Mouse (Mus musculus): ENCODE measurements at regions not wholly inside any gene's neighbourhood (a gene's known extent, or its start where the extent isn't known, plus 50 kb on each side); places are given as distances from the start of the nearest gene placed in this dataset.

- no peak overlapping the region for H3K4me3 ChIP-seq
- H3K27ac ChIP-seq = no peak overlapping the region
- intact Hi-C loops (cut with DNase I) = no loop called here
- no peak for DNase-seq (ENCODE audit: extremely low spot score in 1 of 2, low spot score in 2 of 2)
- no peak for TF ChIP-seq CTCF (IDR thresholded peaks at IDR 0.05)
These were observed 296.1 kb downstream of the Irs2 start for GRCm38 (mm10) chr8:10712118-10712689.

GRCm38 (mm10) chr8:10711474-10711873, 296.8 kb downstream of the Irs2 start:
- DNase-seq (ENCODE audit: extremely low spot score in 1 of 2, low spot score in 2 of 2) = no peak
- intact Hi-C loops (cut with DNase I) = no loop called here
- TF ChIP-seq CTCF (IDR thresholded peaks at IDR 0.05) = no peak
- no peak overlapping the region for H3K27ac ChIP-seq
- no peak overlapping the region for H3K4me3 ChIP-seq

- intact Hi-C loops (cut with DNase I) = no loop called here
- no peak for TF ChIP-seq CTCF (IDR thresholded peaks at IDR 0.05)
These were observed 299.7 kb downstream of the Irs2 start for GRCm38 (mm10) chr8:10708509-10708908.

GRCm38 (mm10) chr8:10707122-10707521, 301.1 kb downstream of the Irs2 start:
- no peak for DNase-seq (ENCODE audit: extremely low spot score in 1 of 2, low spot score in 2 of 2)
- intact Hi-C loops (cut with DNase I) = no loop called here
- no peak for TF ChIP-seq CTCF (IDR thresholded peaks at IDR 0.05)
- H3K27ac ChIP-seq = no peak overlapping the region
- no peak overlapping the region for H3K4me3 ChIP-seq

More at GRCm38 (mm10) chr8:10708509-10708908, 299.7 kb downstream of the Irs2 start:
- no peak for DNase-seq (ENCODE audit: extremely low spot score in 1 of 2, low spot score in 2 of 2)
- no peak overlapping the region for H3K27ac ChIP-seq
- no peak overlapping the region for H3K4me3 ChIP-seq

GRCm38 (mm10) chr8:10705909-10706308, 302.3 kb downstream of the Irs2 start:
- no peak overlapping the region for H3K27ac ChIP-seq
- no peak for DNase-seq (ENCODE audit: extremely low spot score in 1 of 2, low spot score in 2 of 2)
- no peak overlapping the region for H3K4me3 ChIP-seq
- TF ChIP-seq CTCF (IDR thresholded peaks at IDR 0.05) = no peak
- intact Hi-C loops (cut with DNase I) = no loop called here

GRCm38 (mm10) chr8:10702755-10703154, 305.5 kb downstream of the Irs2 start:
- TF ChIP-seq CTCF (IDR thresholded peaks at IDR 0.05) = no peak
- no peak overlapping the region for H3K27ac ChIP-seq
- no peak for DNase-seq (ENCODE audit: extremely low spot score in 1 of 2, low spot score in 2 of 2)
- intact Hi-C loops (cut with DNase I) = no loop called here
- no peak overlapping the region for H3K4me3 ChIP-seq

GRCm38 (mm10) chr8:10702248-10702647, 306.0 kb downstream of the Irs2 start:
- intact Hi-C loops (cut with DNase I) = no loop called here
- Histone ChIP-seq H3K27ac (no peak overlapping the region), H3K4me3 (no peak overlapping the region)
- no peak for TF ChIP-seq CTCF (IDR thresholded peaks at IDR 0.05)
- no peak for DNase-seq (ENCODE audit: extremely low spot score in 1 of 2, low spot score in 2 of 2)

GRCm38 (mm10) chr8:10701648-10702061, 306.6 kb downstream of the Irs2 start:
- H3K4me3 ChIP-seq = no peak overlapping the region
- no peak overlapping the region for H3K27ac ChIP-seq
- intact Hi-C loops (cut with DNase I) = no loop called here
- DNase-seq (ENCODE audit: extremely low spot score in 1 of 2, low spot score in 2 of 2) = no peak
- no peak for TF ChIP-seq CTCF (IDR thresholded peaks at IDR 0.05)

GRCm38 (mm10) chr8:10701226-10701625, 307.0 kb downstream of the Irs2 start:
- Histone ChIP-seq H3K4me3 (no peak overlapping the region), H3K27ac (no peak overlapping the region)
- DNase-seq (ENCODE audit: extremely low spot score in 1 of 2, low spot score in 2 of 2) = no peak
- intact Hi-C loops (cut with DNase I) = no loop called here
- no peak for TF ChIP-seq CTCF (IDR thresholded peaks at IDR 0.05)

GRCm38 (mm10) chr8:10699669-10700068, 308.6 kb downstream of the Irs2 start:
- DNase-seq (ENCODE audit: extremely low spot score in 1 of 2, low spot score in 2 of 2) = no peak
- TF ChIP-seq CTCF (IDR thresholded peaks at IDR 0.05) = no peak
- Histone ChIP-seq H3K27ac (no peak overlapping the region), H3K4me3 (no peak overlapping the region)
- intact Hi-C loops (cut with DNase I) = no loop called here

- DNase-seq (ENCODE audit: extremely low spot score in 1 of 2, low spot score in 2 of 2) = no peak
- Histone ChIP-seq H3K4me3 (no peak overlapping the region), H3K27ac (no peak overlapping the region)
- TF ChIP-seq CTCF (IDR thresholded peaks at IDR 0.05) = no peak
- intact Hi-C loops (cut with DNase I) = no loop called here
These were observed 313.1 kb downstream of the Irs2 start for GRCm38 (mm10) chr8:10695181-10695580.

GRCm38 (mm10) chr8:10690659-10691058, 317.6 kb downstream of the Irs2 start:
- no peak for DNase-seq (ENCODE audit: extremely low spot score in 1 of 2, low spot score in 2 of 2)
- H3K4me3 ChIP-seq = no peak overlapping the region
- H3K27ac ChIP-seq = no peak overlapping the region
- no peak for TF ChIP-seq CTCF (IDR thresholded peaks at IDR 0.05)
- intact Hi-C loops (cut with DNase I) = no loop called here

- intact Hi-C loops (cut with DNase I) = no loop called here
- DNase-seq (ENCODE audit: extremely low spot score in 1 of 2, low spot score in 2 of 2) = no peak
- Histone ChIP-seq H3K4me3 (no peak overlapping the region), H3K27ac (no peak overlapping the region)
- no peak for TF ChIP-seq CTCF (IDR thresholded peaks at IDR 0.05)
These were observed 318.4 kb downstream of the Irs2 start for GRCm38 (mm10) chr8:10689881-10690280.

All from left cerebral cortex, adult 2 months (tissue).